Mouse (Mus musculus) cerebellum, adult (tissue): ENCODE measurements at regions not wholly inside any gene's neighbourhood (a gene's known extent, or its start where the extent isn't known, plus 50 kb on each side); places are given as distances from the start of the nearest gene placed in this dataset.

Experiments
- ATAC-seq: cut with Nextera tagmentation; 2 replicates; pipeline ENCODE4 v1.9.2; 2017; ENCODE audit warnings: mild to moderate bottlenecking, moderate library complexity, mixed read lengths; ENCODE audit not compliant: insufficient number of reproducible peaks, low FRiP score, low TSS enrichment

GRCm38 (mm10) chr17:41990804-41991203 is 324.9 kb upstream of the Ptchd4 start:
- no peak for ATAC-seq

- no peak for ATAC-seq
These were observed 307.3 kb upstream of the Ptchd4 start for GRCm38 (mm10) chr17:42008415-42008814.

GRCm38 (mm10) chr17:42024295-42024694 is 291.5 kb upstream of the Ptchd4 start:
- ATAC-seq = peak; percentile 31; the same call in 1 of the 2 replicates

GRCm38 (mm10) chr17:42027253-42027652 is 288.5 kb upstream of the Ptchd4 start:
- no peak for ATAC-seq

GRCm38 (mm10) chr17:42029452-42029851 is 286.3 kb upstream of the Ptchd4 start:
- no peak; the same call in 1 of the 2 replicates for ATAC-seq

GRCm38 (mm10) chr17:42037089-42037488 is 278.7 kb upstream of the Ptchd4 start:
- ATAC-seq = no peak

- ATAC-seq = no peak
These were observed 265.8 kb upstream of the Ptchd4 start for GRCm38 (mm10) chr17:42049779-42050515.

- ATAC-seq = peak; percentile 58
These were observed 224.8 kb upstream of the Ptchd4 start for GRCm38 (mm10) chr17:42090764-42091452.

GRCm38 (mm10) chr17:42113684-42114083 is 202.1 kb upstream of the Ptchd4 start:
- ATAC-seq = no peak

GRCm38 (mm10) chr17:42120759-42121158 is 195.0 kb upstream of the Ptchd4 start:
- ATAC-seq = no peak

GRCm38 (mm10) chr17:42126488-42127237 is 189.1 kb upstream of the Ptchd4 start:
- ATAC-seq = peak; percentile 91

- ATAC-seq = no peak
These were observed 146.2 kb upstream of the Ptchd4 start for GRCm38 (mm10) chr17:42169391-42170018.

GRCm38 (mm10) chr17:42188531-42188930 is 127.2 kb upstream of the Ptchd4 start:
- no peak for ATAC-seq

- peak; percentile 97 for ATAC-seq
These were observed 125.4 kb upstream of the Ptchd4 start for GRCm38 (mm10) chr17:42190206-42190902.
